Mouse (Mus musculus) G1E (cell line): Measurements from ENCODE around the gene Traf5.

Experiments
- CTCF ChIP-seq: IDR thresholded peaks from 2 replicates; pipeline ENCODE4 v1.5.1; 2012; ENCODE audit warnings: low read depth, low read length, inconsistent platforms, mixed read lengths
- GATA1 ChIP-seq: IDR thresholded peaks from 2 replicates; pipeline ENCODE4 v1.6.1; 2012; ENCODE audit warnings: borderline replicate concordance, low read length, inconsistent platforms, mixed read lengths

GRCm38 (mm10) chr1:192081129-192081528, 11.2 kb downstream of the Traf5 start:
- no peak for TF ChIP-seq CTCF
- TF ChIP-seq GATA1: no peak
